Mouse (Mus musculus) stomach, embryonic 14.5 days (tissue): ENCODE measurements around the gene Rps10. TPM values are rescaled to one million over a fixed set of nuclear protein-coding genes. Genes with fewer than 3 reads are reported as not detected.

Source experiments
- ATAC-seq: fragments of 200-750 bp; cut with Nextera tagmentation; 2 replicates; pipeline ENCODE4 v1.8.0; 2017; ENCODE audit warnings: low read depth, moderate TSS enrichment; ENCODE audit not compliant: insufficient number of reproducible peaks, insufficient read depth, low FRiP score
- H3K27ac ChIP-seq: fragments of 300-500 bp; sonication (generic); 2 replicates; pipeline ENCODE4 v1.5.1; 2014; ENCODE audit warnings: mild to moderate bottlenecking, low read length, moderate library complexity, mixed read lengths
- H3K27me3 ChIP-seq: fragments of 300-500 bp; sonication (generic); 2 replicates; pipeline ENCODE4 v1.6.1; 2014; ENCODE audit warnings: low read length, control low read depth, mixed read lengths; ENCODE audit not compliant: control insufficient read depth, insufficient read depth
- H3K36me3 ChIP-seq: fragments of 300-500 bp; sonication (generic); 2 replicates; pipeline ENCODE4 v1.6.1; 2014; ENCODE audit warnings: mild to moderate bottlenecking, control low read depth, low read length, moderate library complexity, mixed read lengths; ENCODE audit not compliant: control insufficient read depth, insufficient read depth
- H3K4me1 ChIP-seq: fragments of 300-500 bp; sonication (generic); 2 replicates; pipeline ENCODE4 v1.6.1; 2014; ENCODE audit warnings: low read length, control low read depth, mixed read lengths; ENCODE audit not compliant: control insufficient read depth, insufficient read depth
- H3K4me2 ChIP-seq: fragments of 300-500 bp; sonication (generic); replicated peaks from 2 replicates; pipeline ENCODE4 v1.6.1; 2014; ENCODE audit warnings: low read depth, low read length, control low read depth
- H3K4me3 ChIP-seq: fragments of 300-500 bp; sonication (generic); 2 replicates; pipeline ENCODE4 v1.5.1; 2014; ENCODE audit warnings: low read depth, low read length, control low read depth
- H3K9ac ChIP-seq: fragments of 300-500 bp; sonication (generic); replicated peaks from 2 replicates; pipeline ENCODE4 v1.6.1; 2014; ENCODE audit warnings: low read depth, mild to moderate bottlenecking, control low read depth, low read length, moderate library complexity, mixed read lengths
- H3K9me3 ChIP-seq: fragments of 300-500 bp; sonication (generic); 2 replicates; pipeline ENCODE4 v1.6.1; 2016; ENCODE audit warnings: low read depth, low read length, control low read depth; ENCODE audit not compliant: control insufficient read depth
- WGBS: fragments of 180-500 bp; shearing (Covaris S2); extraction: QIAGEN DNeasy Blood & Tissue Kit; methylation state at CpG from one replicate; pipeline ENCODE4 v1.1.7; 2014; 5-methylcytosine and 5-hydroxymethylcytosine counted together
- polyA plus RNA-seq: library from polyadenylated mRNA; unstranded; fragments of >200 nt; fragmentation: Nextera tagmentation; extraction: Ambion mirVana; gene quantifications from 2 replicates; pipeline ENCODE4 v1.2.1, GENCODE M21; 2014

The Rps10 gene
- polyA plus RNA-seq: 1,169 and 1,246 TPM in 2 replicates

GRCm38 (mm10) chr17:27636132-27637020 is at the start of gene Rps10:
Rps10 (minus strand) TSS chr17:27636669.
- no peaks in the 10 kb centered on the region for H3K9me3 ChIP-seq
- 33% methylated on average over 18 of the region's 18 CpGs for WGBS

GRCm38 (mm10) chr17:27685550-27685913 is 49.1 kb upstream of the Rps10 start:
- Histone ChIP-seq H3K4me3 (peak overlapping the region; percentile 36), H3K27me3 (peaks cover 7% of the 10 kb centered on the region; the same call in 1 of the 2 replicates), H3K9me3 (no peaks in the 10 kb centered on the region), H3K4me2 (peak overlapping the region; percentile 91), H3K4me1 (0 out of 2 replicates have a peak, but pooled peaks cover 8% of the 10 kb centered on the region), H3K36me3 (no peaks in the 10 kb centered on the region), H3K9ac (no peak overlapping the region; the same call in 1 of the 2 replicates), H3K27ac (no peak overlapping the region)
- 2% methylated on average over 11 of the region's 11 CpGs for WGBS
- no peak for ATAC-seq

More at GRCm38 (mm10) chr17:27636132-27637020, at the start of gene Rps10:
- H3K27ac ChIP-seq: peak within 1 kb of the TSS; percentile 66
- peaks cover 28% of the 10 kb centered on the region for H3K4me1 ChIP-seq
- H3K27me3 ChIP-seq: no peaks in the 10 kb centered on the region
- peak within 1 kb of the TSS; percentile 83 for H3K4me3 ChIP-seq
- peaks cover 27% of the 10 kb centered on the region for H3K36me3 ChIP-seq
- H3K4me2 ChIP-seq: peak within 1 kb of the TSS; percentile 39
- H3K9ac ChIP-seq: no peak within 1 kb of the TSS
- ATAC-seq: no peak

GRCm38 (mm10) chr17:27684886-27685549 is 48.5 kb upstream of the Rps10 start:
- no peak overlapping the region; the same call in 1 of the 2 replicates for H3K9ac ChIP-seq
- peaks cover 7% of the 10 kb centered on the region; the same call in 1 of the 2 replicates for H3K27me3 ChIP-seq
- H3K4me1 ChIP-seq: 0 out of 2 replicates have a peak, but pooled peaks cover 8% of the 10 kb centered on the region
- H3K4me2 ChIP-seq: peak overlapping the region; percentile 91
- no peaks in the 10 kb centered on the region for H3K9me3 ChIP-seq
- no peak for ATAC-seq
- under 1% methylated on average over 47 of the region's 53 CpGs for WGBS
- H3K27ac ChIP-seq: no peak overlapping the region
- H3K36me3 ChIP-seq: no peaks in the 10 kb centered on the region
- peak overlapping the region; percentile 36 for H3K4me3 ChIP-seq

- Histone ChIP-seq H3K36me3 (no peaks in the 10 kb centered on the region), H3K27ac (no peak overlapping the region), H3K9me3 (no peaks in the 10 kb centered on the region), H3K4me1 (no peaks in the 10 kb centered on the region), H3K4me3 (no peak overlapping the region), H3K9ac (no peak overlapping the region), H3K4me2 (no peak overlapping the region), H3K27me3 (no peaks in the 10 kb centered on the region)
- no peak; the same call in 1 of the 2 replicates for ATAC-seq
- 46% methylated on average over 11 of the region's 11 CpGs for WGBS
These were observed 42.7 kb upstream of the Rps10 start for GRCm38 (mm10) chr17:27678924-27679813.

- no peak overlapping the region for H3K27ac ChIP-seq
- 78% methylated on average over 5 of the region's 5 CpGs for WGBS
- no peak overlapping the region for H3K4me3 ChIP-seq
- H3K4me1 ChIP-seq: no peaks in the 10 kb centered on the region
- ATAC-seq: no peak
- no peak overlapping the region for H3K9ac ChIP-seq
- H3K4me2 ChIP-seq: no peak overlapping the region
- no peaks in the 10 kb centered on the region for H3K27me3 ChIP-seq
- H3K36me3 ChIP-seq: no peaks in the 10 kb centered on the region
- no peaks in the 10 kb centered on the region for H3K9me3 ChIP-seq
These were observed 41.3 kb upstream of the Rps10 start for GRCm38 (mm10) chr17:27677756-27678155.

GRCm38 (mm10) chr17:27676270-27676669 is 39.8 kb upstream of the Rps10 start:
- no peak for ATAC-seq
- Histone ChIP-seq H3K27ac (no peak overlapping the region), H3K4me2 (no peak overlapping the region), H3K4me1 (no peaks in the 10 kb centered on the region), H3K4me3 (no peak overlapping the region), H3K9me3 (no peaks in the 10 kb centered on the region), H3K36me3 (no peaks in the 10 kb centered on the region), H3K27me3 (no peaks in the 10 kb centered on the region), H3K9ac (no peak overlapping the region)
- WGBS: 57% methylated on average over 7 of the region's 7 CpGs

GRCm38 (mm10) chr17:27675453-27675852 is 39.0 kb upstream of the Rps10 start:
- no peaks in the 10 kb centered on the region for H3K4me1 ChIP-seq
- H3K9me3 ChIP-seq: no peaks in the 10 kb centered on the region
- no peaks in the 10 kb centered on the region for H3K36me3 ChIP-seq
- no peak for ATAC-seq
- no peak overlapping the region for H3K27ac ChIP-seq
- H3K4me3 ChIP-seq: no peak overlapping the region
- H3K4me2 ChIP-seq: no peak overlapping the region
- H3K9ac ChIP-seq: no peak overlapping the region
- no peaks in the 10 kb centered on the region for H3K27me3 ChIP-seq
- WGBS: 63% methylated on average over 9 of the region's 9 CpGs

- H3K4me1 ChIP-seq: no peaks in the 10 kb centered on the region
- H3K27me3 ChIP-seq: no peaks in the 10 kb centered on the region
- 87% methylated on average over 7 of the region's 7 CpGs for WGBS
These were observed 37.5 kb upstream of the Rps10 start for GRCm38 (mm10) chr17:27673945-27674344.

More at GRCm38 (mm10) chr17:27673945-27674344, 37.5 kb upstream of the Rps10 start:
- H3K9me3 ChIP-seq: no peaks in the 10 kb centered on the region
- no peak overlapping the region for H3K27ac ChIP-seq
- H3K4me3 ChIP-seq: no peak overlapping the region
- H3K9ac ChIP-seq: no peak overlapping the region
- no peaks in the 10 kb centered on the region for H3K36me3 ChIP-seq
- ATAC-seq: no peak
- no peak overlapping the region for H3K4me2 ChIP-seq
